ENCODE assay signal across 20 mouse cellular contexts in the genomic region with DNA sequence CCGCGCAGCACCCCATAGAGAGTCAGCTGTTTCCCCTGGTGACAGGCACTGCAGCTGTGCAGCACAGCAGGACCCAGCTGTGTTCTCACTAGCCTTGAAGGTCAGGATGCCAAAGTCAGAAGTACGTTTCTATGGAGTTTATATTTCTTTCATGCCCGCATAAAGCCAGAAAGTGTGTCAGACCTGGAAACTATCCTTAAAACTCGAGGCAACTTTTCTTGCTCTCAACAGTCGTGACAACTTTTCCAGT.
DNase-seq lines count a peak whose midpoint lies in the region; ATAC-seq and TF ChIP-seq lines count a peak whose summit lies in the region.
"Had no signal": no experiment of that assay in that cellular context is flagged by ENCODE, and none has a peak within 500 bp of the region (broad histone marks: within the 10 kb centered on the region; RNA-seq: fewer than 3 reads in every experiment).

No protein-coding gene starts in this region.

- H3K9ac ChIP-seq in hindbrain, embryonic 16.5 days (ENCODE audit: low read depth, low read length) = no peak overlapping the region
- no peak overlapping the region for H3K9ac ChIP-seq in hindbrain, postnatal 0 days (replicated peaks; ENCODE audit: low read length)
- H3K9ac ChIP-seq in lung, postnatal 0 days (replicated peaks; ENCODE audit: low read depth) = no peak overlapping the region
- H3K9ac ChIP-seq: forebrain, embryonic 15.5 days; hindbrain, embryonic 14.5 days had no signal

- TF ChIP-seq CTCF in hindbrain, postnatal 0 days (IDR thresholded peaks at IDR 0.05; ENCODE audit: low read depth) = no peak
- no peak for TF ChIP-seq CTCF in lung, postnatal 0 days (IDR thresholded peaks at IDR 0.05)

- no peak overlapping the region for H3K27ac ChIP-seq in hindbrain, embryonic 16.5 days (ENCODE audit: low read depth, low read length)
- H3K27ac ChIP-seq in hindbrain, postnatal 0 days = no peak overlapping the region
- H3K27ac ChIP-seq in lung, postnatal 0 days (ENCODE audit: low read length) = no peak overlapping the region
- H3K27ac ChIP-seq: forebrain, embryonic 15.5 days; gastrocnemius, adult 2 months; heart, adult 2 months; hindbrain, embryonic 14.5 days; left cerebral cortex, adult 2 months; limb, embryonic 10.5 days had no signal

- H3K4me2 ChIP-seq in hindbrain, embryonic 16.5 days (ENCODE audit: low read length) = no peak overlapping the region
- no peak overlapping the region for H3K4me2 ChIP-seq in hindbrain, postnatal 0 days (ENCODE audit: low read depth, low read length)
- no peak overlapping the region for H3K4me2 ChIP-seq in lung, postnatal 0 days (replicated peaks; ENCODE audit: low read depth, low read length)
- H3K4me2 ChIP-seq: forebrain, embryonic 15.5 days; hindbrain, embryonic 14.5 days; liver, embryonic 11.5 days had no signal

- ATAC-seq in hindbrain, embryonic 16.5 days = peak; percentile 62; the same call in 1 of the 2 replicates
- no peak for ATAC-seq in hindbrain, postnatal 0 days
- no peak; the same call in 1 of the 2 replicates for ATAC-seq in lung, postnatal 0 days
- ATAC-seq: CD4-positive, CD25-positive, alpha-beta regulatory T cell, adult 4 months; forebrain, embryonic 15.5 days; intestine, postnatal 0 days had no signal

- H3K36me3 ChIP-seq in hindbrain, embryonic 16.5 days (ENCODE audit: control insufficient read depth, insufficient read depth, low read length) = no peaks in the 10 kb centered on the region; the same call in 1 of the 2 replicates
- H3K36me3 ChIP-seq in hindbrain, postnatal 0 days (ENCODE audit: insufficient read depth, low read length) = no peaks in the 10 kb centered on the region
- H3K36me3 ChIP-seq in lung, postnatal 0 days (ENCODE audit: insufficient read depth, low read length) = no peaks in the 10 kb centered on the region
- H3K36me3 ChIP-seq: forebrain, embryonic 15.5 days had no signal

- no peak for TF ChIP-seq EP300 in lung, postnatal 0 days (IDR thresholded peaks at IDR 0.05)

- no peak for DNase-seq in hindbrain, postnatal 0 days (ENCODE audit: low spot score)
- DNase-seq in lung, postnatal 0 days (ENCODE audit: low spot score) = peak; percentile 51
- no peak for DNase-seq in lung, postnatal 36 days
- DNase-seq in thymus, adult 18-20 months = peak; percentile 31 to 37
- peak; percentile 53 for DNase-seq in thymus, postnatal 25 days
- DNase-seq in spleen, adult 12 weeks (ENCODE audit: low spot score) = no peak
- DNase-seq: heart, adult 2 months; midbrain, embryonic 14.5 days; retina, postnatal 1 day; right cerebral cortex, postnatal 4 days had no signal

- peaks cover 5% of the 10 kb centered on the region for H3K4me1 ChIP-seq in hindbrain, embryonic 16.5 days (ENCODE audit: control insufficient read depth, insufficient read depth, low read depth, low read length)
- H3K4me1 ChIP-seq in hindbrain, postnatal 0 days (ENCODE audit: insufficient read depth, low read length) = peaks cover 11% of the 10 kb centered on the region
- no peaks in the 10 kb centered on the region for H3K4me1 ChIP-seq in lung, postnatal 0 days (ENCODE audit: insufficient read depth, low read depth, low read length)

- WGBS in hindbrain, embryonic 16.5 days = 40% methylated on average over 6 of the region's 6 CpGs
- 37% methylated on average over 6 of the region's 6 CpGs for WGBS in hindbrain, postnatal 0 days
- 59% methylated on average over 6 of the region's 6 CpGs for whole genome bisulfite sequencing in lung, postnatal 0 days

- H3K9me3 ChIP-seq in hindbrain, embryonic 16.5 days (ENCODE audit: control insufficient read depth, low read length) = no peaks in the 10 kb centered on the region
- H3K9me3 ChIP-seq in hindbrain, postnatal 0 days (ENCODE audit: low read length) = no peaks in the 10 kb centered on the region
- H3K9me3 ChIP-seq in lung, postnatal 0 days (ENCODE audit: low read length) = no peaks in the 10 kb centered on the region
- H3K9me3 ChIP-seq: forebrain, embryonic 15.5 days; limb, embryonic 10.5 days had no signal

- H3K4me3 ChIP-seq in hindbrain, embryonic 16.5 days (ENCODE audit: low read length) = no peak overlapping the region
- no peak overlapping the region for H3K4me3 ChIP-seq in hindbrain, postnatal 0 days (ENCODE audit: low read length)
- H3K4me3 ChIP-seq in lung, postnatal 0 days (ENCODE audit: low read depth, low read length) = no peak overlapping the region
- H3K4me3 ChIP-seq: erythroblast, embryonic 14.5 days; forebrain, embryonic 15.5 days; heart, adult 2 months; left cerebral cortex, adult 2 months; limb, embryonic 10.5 days had no signal

- no peaks in the 10 kb centered on the region for H3K27me3 ChIP-seq in hindbrain, embryonic 16.5 days (replicated peaks; ENCODE audit: control insufficient read depth, insufficient read depth, low read length)
- no peaks in the 10 kb centered on the region for H3K27me3 ChIP-seq in hindbrain, postnatal 0 days (ENCODE audit: insufficient read depth, low read length)
- no peaks in the 10 kb centered on the region for H3K27me3 ChIP-seq in lung, postnatal 0 days (replicated peaks; ENCODE audit: insufficient read depth, low read length)
- H3K27me3 ChIP-seq: forebrain, embryonic 15.5 days had no signal

Comparison
In these comparisons a context has a peak if more than half of its experiments do, and no peak if none do; other contexts are left out.
1. DNase-seq: peak in lung, postnatal 0 days (single experiment), thymus, adult 18-20 months (2 of 2) and thymus, postnatal 25 days (single experiment); none in hindbrain, postnatal 0 days (single experiment), lung, postnatal 36 days (single experiment) and spleen, adult 12 weeks (single experiment).